Comparison of ENCODE assay signal across 18 mouse cellular contexts in the genomic region with DNA sequence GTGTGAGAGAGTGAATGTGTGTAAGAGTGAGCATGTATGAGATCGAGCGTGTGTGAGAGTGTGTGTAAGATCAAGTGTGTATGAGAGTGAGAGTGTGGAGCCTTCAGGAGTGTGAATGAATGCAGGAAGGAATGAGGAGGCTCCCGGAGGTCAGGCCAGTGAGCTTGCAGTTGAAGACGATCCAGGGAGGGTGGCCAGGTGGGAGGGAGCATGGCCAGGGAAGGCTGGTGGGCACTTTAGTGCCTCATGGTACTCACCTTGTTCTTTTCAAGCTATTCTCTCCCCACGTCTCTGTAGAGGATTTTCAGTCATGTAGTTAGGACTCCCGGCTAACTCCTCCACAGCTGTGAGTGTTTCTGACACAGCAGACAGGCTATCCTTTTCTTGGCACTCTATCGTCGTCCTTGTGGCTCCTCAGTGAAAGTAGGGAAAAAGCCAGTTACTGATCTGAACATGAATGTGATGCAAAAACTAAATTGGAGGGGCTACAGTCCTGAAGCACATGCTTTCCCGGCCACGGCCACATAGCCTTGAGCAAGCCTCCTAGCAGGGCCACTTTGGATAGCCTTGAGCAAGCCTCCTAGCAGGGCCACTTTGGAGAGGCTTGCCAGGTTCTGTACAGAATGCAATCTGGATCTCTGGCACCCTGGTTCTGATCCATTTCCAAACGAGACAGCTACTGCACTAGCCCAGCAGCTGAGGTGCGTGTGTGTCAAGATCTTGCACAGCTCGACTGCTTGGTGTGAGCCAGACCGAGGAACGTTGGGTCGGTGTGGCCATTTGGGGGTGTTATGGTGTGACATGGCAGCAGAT.
DNase-seq lines count a peak whose midpoint lies in the region; ATAC-seq lines count a peak whose summit lies in the region.
"Had no signal": no experiment of that assay in that cellular context is flagged by ENCODE, and none has a peak within 500 bp of the region (broad histone marks: within the 10 kb centered on the region; RNA-seq: fewer than 3 reads in every experiment).

No protein-coding gene starts in this region.

- no peak overlapping the region for H3K4me3 ChIP-seq in heart, embryonic 14.5 days (ENCODE audit: control insufficient read depth in 1 of 2, insufficient read depth in 1 of 2, low read depth in 1 of 2, low read length in 2 of 2)
- no peak overlapping the region for H3K4me3 ChIP-seq in forebrain, embryonic 14.5 days (ENCODE audit: low read depth, low read length)
- H3K4me3 ChIP-seq: embryonic facial prominence, embryonic 12.5 days; hindbrain, embryonic 15.5 days; limb, embryonic 15.5 days; midbrain, embryonic 13.5 days; myocyte had no signal

- no peak for DNase-seq in heart, adult 8-10 months (ENCODE audit: low spot score)
- DNase-seq in ovary, adult 18-20 months (ENCODE audit: low spot score): peak; percentile 47
- DNase-seq in ovary, postnatal 10 days (ENCODE audit: low spot score): no peak
- DNase-seq in brain, adult 2 months (ENCODE audit: low read depth, low spot score): peak; percentile 83
- peak; percentile 42 for DNase-seq in telencephalon, adult 2 months (ENCODE audit: low read depth, low spot score)
- no peak for DNase-seq in forebrain, embryonic 14.5 days (ENCODE audit: low spot score)
- DNase-seq: gastrocnemius, postnatal 14 days; kidney, adult 11 months; kidney, postnatal 25 days; layer of hippocampus, adult 9-11 months; lung, adult 18-20 months had no signal

- H3K27me3 ChIP-seq in heart, embryonic 14.5 days (ENCODE audit: control insufficient read depth, insufficient read depth, low read length): no peaks in the 10 kb centered on the region
- H3K27me3 ChIP-seq in forebrain, embryonic 14.5 days (replicated peaks; ENCODE audit: control insufficient read depth, insufficient read depth, low read length): no peaks in the 10 kb centered on the region
- H3K27me3 ChIP-seq: embryonic facial prominence, embryonic 12.5 days; hindbrain, embryonic 15.5 days; limb, embryonic 15.5 days; midbrain, embryonic 13.5 days had no signal

- 67% methylated on average over 16 of the region's 16 CpGs for WGBS in heart, embryonic 14.5 days
- 87% methylated on average over 16 of the region's 16 CpGs for WGBS in forebrain, embryonic 14.5 days

- H3K9me3 ChIP-seq in heart, embryonic 14.5 days (ENCODE audit: control insufficient read depth, low read length): no peaks in the 10 kb centered on the region
- no peaks in the 10 kb centered on the region for H3K9me3 ChIP-seq in forebrain, embryonic 14.5 days (replicated peaks; ENCODE audit: control insufficient read depth, low read length)
- H3K9me3 ChIP-seq: embryonic facial prominence, embryonic 12.5 days; hindbrain, embryonic 15.5 days; limb, embryonic 15.5 days; midbrain, embryonic 13.5 days had no signal

- no peak overlapping the region for H3K4me2 ChIP-seq in heart, embryonic 14.5 days (ENCODE audit: low read length)
- no peak overlapping the region for H3K4me2 ChIP-seq in forebrain, embryonic 14.5 days (ENCODE audit: low read length)
- H3K4me2 ChIP-seq: embryonic facial prominence, embryonic 12.5 days; hindbrain, embryonic 15.5 days; limb, embryonic 15.5 days; midbrain, embryonic 13.5 days had no signal

- no peak overlapping the region for H3K27ac ChIP-seq in heart, embryonic 14.5 days (replicated peaks in 1 of 2; ENCODE audit: control insufficient read depth in 1 of 2, insufficient read depth in 1 of 2, low read depth in 2 of 2, low read length in 2 of 2)
- H3K27ac ChIP-seq in forebrain, embryonic 14.5 days (ENCODE audit: low read depth, low read length): no peak overlapping the region
- H3K27ac ChIP-seq: embryonic facial prominence, embryonic 12.5 days; hindbrain, embryonic 15.5 days; limb, embryonic 15.5 days; midbrain, embryonic 13.5 days had no signal

- peaks cover 44 to 63% of the 10 kb centered on the region in 2 experiments for H3K4me1 ChIP-seq in heart, embryonic 14.5 days (ENCODE audit: control insufficient read depth in 2 of 2, insufficient read depth in 2 of 2, low read length in 2 of 2)
- no peaks in the 10 kb centered on the region for H3K4me1 ChIP-seq in forebrain, embryonic 14.5 days (ENCODE audit: control insufficient read depth, insufficient read depth, low read length)
- H3K4me1 ChIP-seq: hindbrain, embryonic 15.5 days; midbrain, embryonic 13.5 days had no signal

- ATAC-seq in heart, embryonic 14.5 days (ENCODE audit: insufficient number of reproducible peaks, insufficient read depth, low FRiP score, low read depth): no peak
- no peak for ATAC-seq in forebrain, embryonic 14.5 days
- ATAC-seq: CD4-positive, CD25-positive, alpha-beta regulatory T cell, adult 4 months; midbrain, embryonic 13.5 days had no signal

- peaks cover 10% of the 10 kb centered on the region for H3K36me3 ChIP-seq in heart, embryonic 14.5 days (ENCODE audit: control insufficient read depth, insufficient read depth, low read length)
- no peaks in the 10 kb centered on the region for H3K36me3 ChIP-seq in forebrain, embryonic 14.5 days (ENCODE audit: control insufficient read depth, insufficient read depth, low read length)
- H3K36me3 ChIP-seq: embryonic facial prominence, embryonic 12.5 days; hindbrain, embryonic 15.5 days; midbrain, embryonic 13.5 days had no signal

- H3K9ac ChIP-seq in heart, embryonic 14.5 days (ENCODE audit: low read length): 0 out of 2 replicates have a peak overlapping the region, but pooled peaks have one; percentile 27
- no peak overlapping the region for H3K9ac ChIP-seq in forebrain, embryonic 14.5 days (ENCODE audit: low read length)
- H3K9ac ChIP-seq: embryonic facial prominence, embryonic 12.5 days; hindbrain, embryonic 15.5 days; limb, embryonic 15.5 days; midbrain, embryonic 13.5 days had no signal

Comparison
In these comparisons a context has a peak if more than half of its experiments do, and no peak if none do; other contexts are left out.
1. DNase-seq: peak in ovary, adult 18-20 months (single experiment), brain, adult 2 months (single experiment) and telencephalon, adult 2 months (single experiment); none in heart, adult 8-10 months (single experiment), ovary, postnatal 10 days (single experiment) and forebrain, embryonic 14.5 days (single experiment).